Mouse (Mus musculus) heart, adult 2 months (tissue): ENCODE data around the gene Tfdp2.

Experiments
- CTCF ChIP-seq: fragments of 200-600 bp; IDR thresholded peaks from 2 replicates; pipeline ENCODE4 v1.8.1; 2022; ENCODE audit warnings: antibody characterized with exemption, mild to moderate bottlenecking, moderate library complexity
- POLR2A ChIP-seq: fragments of 200-500 bp; IDR thresholded peaks from 2 replicates; pipeline ENCODE4 v1.6.1; 2011; ENCODE audit warnings: mild to moderate bottlenecking, low read depth, low read length, control low read depth; ENCODE audit not compliant: insufficient read depth

GRCm38 (mm10) chr9:96214171-96214570, 18.1 kb downstream of the Tfdp2 start:
- TF ChIP-seq POLR2A (no peak), CTCF (no peak)
